Mouse (Mus musculus) midbrain, postnatal 0 days (tissue): ENCODE results near the gene Slc38a10. TPM values are rescaled to one million over a fixed set of nuclear protein-coding genes. Genes with fewer than 3 reads are reported as not detected.

Experiments
- ATAC-seq: fragments of 200-750 bp; cut with Nextera tagmentation; 2 replicates; pipeline ENCODE4 v1.8.0; 2017; ENCODE audit warnings: moderate number of reproducible peaks, mild to moderate bottlenecking, moderate TSS enrichment, moderate library complexity; ENCODE audit not compliant: low FRiP score
- DNase-seq: peaks from one replicate; pipeline ENCODE4 v3.0.0-alpha.2; 2015; ENCODE audit warnings: low spot score
- H3K27ac ChIP-seq: fragments of 300-500 bp; sonication (generic); 2 replicates; pipeline ENCODE4 v1.5.1; 2014; ENCODE audit warnings: low read depth, mild to moderate bottlenecking, low read length, mixed read lengths
- H3K27me3 ChIP-seq: fragments of 300-500 bp; sonication (generic); 2 replicates; pipeline ENCODE4 v1.6.1; 2014; ENCODE audit warnings: low read length, control low read depth, mixed read lengths; ENCODE audit not compliant: insufficient read depth
- H3K36me3 ChIP-seq: fragments of 300-500 bp; sonication (generic); 2 replicates; pipeline ENCODE4 v1.6.1; 2014; ENCODE audit warnings: low read length, control low read depth, mixed read lengths; ENCODE audit not compliant: insufficient read depth
- H3K4me1 ChIP-seq: fragments of 300-500 bp; sonication (generic); 2 replicates; pipeline ENCODE4 v1.6.1; 2014; ENCODE audit warnings: mild to moderate bottlenecking, control low read depth, antibody characterized with exemption, low read length, mixed read lengths; ENCODE audit not compliant: insufficient read depth
- H3K4me2 ChIP-seq: fragments of 300-500 bp; sonication (generic); 2 replicates; pipeline ENCODE4 v1.6.1; 2014; ENCODE audit warnings: low read depth, mild to moderate bottlenecking, low read length, mixed read lengths; ENCODE audit not compliant: poor library complexity, severe bottlenecking
- H3K4me3 ChIP-seq: fragments of 300-500 bp; sonication (generic); 2 replicates; pipeline ENCODE4 v1.5.1; 2014; ENCODE audit warnings: low read depth, mild to moderate bottlenecking, low read length, moderate library complexity
- H3K9ac ChIP-seq: fragments of 300-500 bp; sonication (generic); replicated peaks from 2 replicates; pipeline ENCODE4 v1.6.1; 2014; ENCODE audit warnings: mild to moderate bottlenecking, low read length, moderate library complexity, mixed read lengths; ENCODE audit not compliant: poor library complexity, severe bottlenecking
- H3K9me3 ChIP-seq: fragments of 300-500 bp; sonication (generic); 2 replicates; pipeline ENCODE4 v1.6.1; 2016; ENCODE audit warnings: low read length, control low read depth
- CTCF ChIP-seq: IDR thresholded peaks from 2 replicates; pipeline ENCODE4 v1.5.1; 2016; ENCODE audit warnings: antibody characterized with exemption, mild to moderate bottlenecking
- WGBS: fragments of 180-500 bp; shearing (Covaris S2); extraction: QIAGEN DNeasy Blood & Tissue Kit; methylation state at CpG from one replicate; pipeline ENCODE4 v1.1.7; 2014; 5-methylcytosine and 5-hydroxymethylcytosine counted together
- polyA plus RNA-seq: library from polyadenylated mRNA; unstranded; fragments of >200 nt; fragmentation: Nextera tagmentation; extraction: Ambion mirVana; gene quantifications from 2 replicates; pipeline ENCODE4 v1.2.1, GENCODE M21; 2015
- total RNA-seq: library from RNA; depleted of rRNA; stranded (reverse); fragments of >200 nt; gene quantifications from 2 replicates; pipeline ENCODE4 v1.2.3, GENCODE M21; 2014; rRNA removed

The Slc38a10 gene
- total RNA-seq (171 and 175 TPM in 2 replicates), polyA plus RNA-seq (108 and 111 TPM in 2 replicates)

- TF ChIP-seq CTCF, result no peak
- under 1% methylated on average over 28 of the region's 28 CpGs for WGBS
Observed at GRCm38 (mm10) chr11:120151113-120151494, at the start of gene Slc38a10. TSS of gene Slc38a10 (minus strand) at chr11:120151346.

GRCm38 (mm10) chr11:120200621-120201020 is 49.5 kb upstream of the Slc38a10 start:
- no peak overlapping the region for H3K9ac ChIP-seq
- 66% methylated on average over 6 of the region's 6 CpGs for WGBS
- no peaks in the 10 kb centered on the region for H3K4me1 ChIP-seq
- no peaks in the 10 kb centered on the region for H3K27me3 ChIP-seq
- no peak overlapping the region for H3K27ac ChIP-seq
- H3K4me3 ChIP-seq, result no peak overlapping the region
- no peak for ATAC-seq
- TF ChIP-seq CTCF, result no peak
- no peak overlapping the region for H3K4me2 ChIP-seq
- H3K9me3 ChIP-seq, result no peaks in the 10 kb centered on the region
- H3K36me3 ChIP-seq, result no peaks in the 10 kb centered on the region
- DNase-seq, result no peak

More at GRCm38 (mm10) chr11:120151113-120151494, at the start of gene Slc38a10:
- H3K4me2 ChIP-seq, result peak within 1 kb of the TSS; percentile 87
- peak within 1 kb of the TSS; percentile 81 for H3K9ac ChIP-seq
- peaks cover 5% of the 10 kb centered on the region; the same call in 1 of the 2 replicates for H3K4me1 ChIP-seq
- no peaks in the 10 kb centered on the region for H3K27me3 ChIP-seq
- peak; percentile 98 for ATAC-seq
- peak within 1 kb of the TSS; percentile 85 for H3K4me3 ChIP-seq
- H3K36me3 ChIP-seq, result no peaks in the 10 kb centered on the region
- peak; percentile 100 for DNase-seq
- H3K9me3 ChIP-seq, result no peaks in the 10 kb centered on the region
- H3K27ac ChIP-seq, result peak within 1 kb of the TSS; percentile 55

- H3K9me3 ChIP-seq, result no peaks in the 10 kb centered on the region
- no peak for TF ChIP-seq CTCF
- no peak overlapping the region for H3K9ac ChIP-seq
- 71% methylated on average over 7 of the region's 7 CpGs for WGBS
- no peaks in the 10 kb centered on the region for H3K4me1 ChIP-seq
- H3K4me3 ChIP-seq, result no peak overlapping the region
- H3K4me2 ChIP-seq, result no peak overlapping the region
- no peaks in the 10 kb centered on the region for H3K36me3 ChIP-seq
- H3K27me3 ChIP-seq, result no peaks in the 10 kb centered on the region
- no peak overlapping the region for H3K27ac ChIP-seq
- DNase-seq (no peak), ATAC-seq (no peak)
Observed at GRCm38 (mm10) chr11:120199766-120200165, 48.6 kb upstream of the Slc38a10 start.

- TF ChIP-seq CTCF, result no peak
- no peak overlapping the region for H3K4me3 ChIP-seq
- H3K9me3 ChIP-seq, result no peaks in the 10 kb centered on the region
- no peak overlapping the region for H3K4me2 ChIP-seq
- H3K27ac ChIP-seq, result no peak overlapping the region
- WGBS, result 39% methylated on average over 13 of the region's 13 CpGs
- H3K36me3 ChIP-seq, result no peaks in the 10 kb centered on the region
- H3K27me3 ChIP-seq, result no peaks in the 10 kb centered on the region
- H3K9ac ChIP-seq, result no peak overlapping the region
- ATAC-seq (no peak), DNase-seq (no peak)
- no peaks in the 10 kb centered on the region for H3K4me1 ChIP-seq
Observed at GRCm38 (mm10) chr11:120198831-120199230, 47.7 kb upstream of the Slc38a10 start.

GRCm38 (mm10) chr11:120190526-120191412 is 39.6 kb upstream of the Slc38a10 start:
- ATAC-seq (0 out of 2 replicates have a peak, but pooled peaks have one; percentile 3), DNase-seq (no peak)
- no peak for TF ChIP-seq CTCF
- no peak overlapping the region for H3K9ac ChIP-seq
- H3K9me3 ChIP-seq, result no peaks in the 10 kb centered on the region
- H3K27ac ChIP-seq, result peak overlapping the region; percentile 97
- H3K4me1 ChIP-seq, result no peaks in the 10 kb centered on the region
- H3K27me3 ChIP-seq, result no peaks in the 10 kb centered on the region
- H3K4me3 ChIP-seq, result peak overlapping the region; percentile 86; the same call in 1 of the 2 replicates
- peak overlapping the region; percentile 97 for H3K4me2 ChIP-seq
- no peaks in the 10 kb centered on the region for H3K36me3 ChIP-seq
- WGBS, result 35% methylated on average over 14 of the region's 14 CpGs
